Mouse (Mus musculus): ENCODE results near the gene Mlxipl. TPM values are rescaled to one million over a fixed set of nuclear protein-coding genes. Genes with fewer than 3 reads are reported as not detected.

The Mlxipl gene
- polyA plus RNA-seq, 2 experiments: 6.6 to 18.5 TPM

DNA sequence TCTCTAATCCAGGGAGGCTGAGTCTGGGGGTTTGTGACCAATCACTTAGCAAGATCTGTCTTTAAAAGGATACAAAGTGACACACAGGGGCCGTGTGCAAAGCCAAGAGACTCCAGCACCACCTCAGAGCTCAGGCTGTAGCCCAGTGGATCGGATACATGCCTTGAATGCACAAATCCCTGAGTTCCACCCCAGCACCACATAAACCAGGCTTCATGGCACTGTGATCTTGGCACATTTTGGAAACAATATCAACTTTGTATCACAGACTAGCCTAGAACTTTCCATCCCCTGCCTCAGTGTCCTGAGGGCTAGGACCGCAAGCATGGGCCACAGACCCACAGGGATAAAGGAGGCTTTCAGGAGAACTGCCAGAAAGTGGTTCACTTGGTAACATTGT is 23.7 kb upstream of the Mlxipl start:
- whole genome bisulfite sequencing (ENCODE audit: insufficient replicate concordance): 75% methylated on average over 3 of the region's 3 CpGs
- no peak for ATAC-seq (ENCODE audit: insufficient read depth)
- TF ChIP-seq EP300 (IDR thresholded peaks at IDR 0.05; ENCODE audit: low read depth): no peak
- TF ChIP-seq CTCF (IDR thresholded peaks at IDR 0.05; ENCODE audit: low read depth): no peak
- Histone ChIP-seq H3K9ac (replicated peaks) (no peak overlapping the region), H3K4me1 (replicated peaks; ENCODE audit: control insufficient read depth in 2 of 2, insufficient read depth in 2 of 2, low read length in 1 of 2) (peaks cover 16 to 20% of the 10 kb centered on the region in 2 experiments), H3K4me2 (ENCODE audit: low read depth) (0 out of 2 replicates have a peak overlapping the region, but pooled peaks have one; percentile 93), H3K27me3 (ENCODE audit: control insufficient read depth, insufficient read depth, low read length) (no peaks in the 10 kb centered on the region), H3K27ac (no peak overlapping the region), H3K4me3 (ENCODE audit: insufficient read depth in 1 of 2, low read depth in 2 of 2, low read length in 2 of 2) (no peak overlapping the region), H3K9me3 (ENCODE audit: control insufficient read depth, low read length) (no peaks in the 10 kb centered on the region), H3K36me3 (replicated peaks; ENCODE audit: control insufficient read depth, insufficient read depth, low read depth) (no peaks in the 10 kb centered on the region; the same call in 1 of the 2 replicates)
- DNase-seq (ENCODE audit: low read depth in 3 of 3, low spot score in 3 of 3): no peak

DNA sequence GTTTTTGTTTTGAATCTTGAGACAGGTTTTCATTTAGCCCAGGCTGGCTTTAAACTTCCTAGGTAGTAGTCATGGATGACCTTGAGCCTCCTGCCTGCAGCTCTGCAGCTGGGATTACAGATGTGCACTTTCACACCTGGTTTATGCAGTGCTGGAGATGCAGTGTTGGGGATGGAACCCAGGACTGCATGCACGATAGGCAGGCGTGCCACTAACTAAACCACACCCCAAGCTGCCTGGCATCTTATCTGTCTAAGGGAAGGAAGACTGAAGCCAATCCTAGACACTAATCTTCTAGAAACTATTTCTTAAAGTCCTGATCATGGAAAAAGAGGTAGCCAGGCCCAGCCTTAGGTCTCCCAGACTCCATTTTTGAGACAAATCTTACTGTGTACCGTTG is 19.2 kb upstream of the Mlxipl start:
- Histone ChIP-seq H3K4me1 (replicated peaks; ENCODE audit: control insufficient read depth in 2 of 2, insufficient read depth in 2 of 2, low read length in 1 of 2) (peaks cover 7 to 14% of the 10 kb centered on the region in 2 experiments), H3K27me3 (ENCODE audit: control insufficient read depth, insufficient read depth, low read length) (no peaks in the 10 kb centered on the region), H3K27ac (no peak overlapping the region), H3K4me3 (ENCODE audit: insufficient read depth in 1 of 2, low read depth in 2 of 2, low read length in 2 of 2) (no peak overlapping the region), H3K4me2 (ENCODE audit: low read depth) (no peak overlapping the region), H3K9ac (replicated peaks) (no peak overlapping the region), H3K9me3 (ENCODE audit: control insufficient read depth, low read length) (no peaks in the 10 kb centered on the region), H3K36me3 (replicated peaks; ENCODE audit: control insufficient read depth, insufficient read depth, low read depth) (no peaks in the 10 kb centered on the region)
- no peak for TF ChIP-seq EP300 (IDR thresholded peaks at IDR 0.05; ENCODE audit: low read depth)
- TF ChIP-seq CTCF (IDR thresholded peaks at IDR 0.05; ENCODE audit: low read depth): no peak
- WGBS (ENCODE audit: insufficient replicate concordance): 38% methylated on average over 3 of the region's 3 CpGs
- DNase-seq (ENCODE audit: low read depth in 3 of 3, low spot score in 3 of 3): peak in 1 of 3 experiments; percentile 18
- ATAC-seq (ENCODE audit: insufficient read depth): peak; percentile 49; the same call in 1 of the 2 replicates

GRCm38 (mm10) chr5:135072061-135072460 is 17.6 kb upstream of the Mlxipl start:
- peaks cover 7 to 9% of the 10 kb centered on the region in 2 experiments for H3K4me1 ChIP-seq (replicated peaks; ENCODE audit: control insufficient read depth in 2 of 2, insufficient read depth in 2 of 2, low read length in 1 of 2)
- no peak overlapping the region for H3K4me3 ChIP-seq (ENCODE audit: insufficient read depth in 1 of 2, low read depth in 2 of 2, low read length in 2 of 2)
- TF ChIP-seq EP300 (IDR thresholded peaks at IDR 0.05; ENCODE audit: low read depth) (no peak), CTCF (IDR thresholded peaks at IDR 0.05; ENCODE audit: low read depth) (no peak)
- H3K4me2 ChIP-seq (ENCODE audit: low read depth): no peak overlapping the region
- H3K9ac ChIP-seq (replicated peaks): no peak overlapping the region
- no peak for DNase-seq (ENCODE audit: low read depth in 3 of 3, low spot score in 3 of 3)
- ATAC-seq (ENCODE audit: insufficient read depth): no peak
- no peaks in the 10 kb centered on the region for H3K27me3 ChIP-seq (ENCODE audit: control insufficient read depth, insufficient read depth, low read length)
- H3K36me3 ChIP-seq (replicated peaks; ENCODE audit: control insufficient read depth, insufficient read depth, low read depth): no peaks in the 10 kb centered on the region
- H3K9me3 ChIP-seq (ENCODE audit: control insufficient read depth, low read length): no peaks in the 10 kb centered on the region
- no peak overlapping the region for H3K27ac ChIP-seq
- WGBS (ENCODE audit: insufficient replicate concordance): 73% methylated on average over 2 of the region's 2 CpGs

DNA sequence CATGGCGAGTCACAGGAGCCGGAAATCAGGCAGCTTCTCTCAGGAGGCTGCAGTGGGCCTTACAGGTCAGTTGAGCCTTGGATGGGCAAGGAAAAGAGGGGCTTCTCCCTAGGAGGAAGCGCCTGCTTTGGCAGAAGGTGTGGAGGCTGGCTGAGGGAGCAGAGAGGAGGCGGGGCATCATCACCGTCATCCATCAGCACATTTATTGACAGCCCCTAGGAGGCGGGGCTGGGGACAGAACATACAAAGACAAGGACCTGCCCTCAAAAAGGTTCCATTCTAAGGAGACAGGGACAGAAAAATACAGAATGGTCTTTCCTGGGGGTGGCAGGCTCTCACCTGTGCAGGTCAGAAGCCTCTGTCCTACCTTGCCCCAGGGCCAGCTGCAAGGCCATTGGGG is 17.0 kb upstream of the Mlxipl start:
- ATAC-seq (ENCODE audit: insufficient read depth): no peak
- H3K36me3 ChIP-seq (replicated peaks; ENCODE audit: control insufficient read depth, insufficient read depth, low read depth): no peaks in the 10 kb centered on the region
- H3K9ac ChIP-seq (replicated peaks): no peak overlapping the region
- H3K9me3 ChIP-seq (ENCODE audit: control insufficient read depth, low read length): no peaks in the 10 kb centered on the region
- WGBS (ENCODE audit: insufficient replicate concordance): 48% methylated on average over 6 of the region's 6 CpGs
- no peak for DNase-seq (ENCODE audit: low read depth in 3 of 3, low spot score in 3 of 3)
- peaks cover 7 to 9% of the 10 kb centered on the region in 2 experiments for H3K4me1 ChIP-seq (replicated peaks; ENCODE audit: control insufficient read depth in 2 of 2, insufficient read depth in 2 of 2, low read length in 1 of 2)
- no peak overlapping the region for H3K4me3 ChIP-seq (ENCODE audit: insufficient read depth in 1 of 2, low read depth in 2 of 2, low read length in 2 of 2)
- H3K27ac ChIP-seq: no peak overlapping the region
- no peak for TF ChIP-seq CTCF (IDR thresholded peaks at IDR 0.05; ENCODE audit: low read depth)
- no peak for TF ChIP-seq EP300 (IDR thresholded peaks at IDR 0.05; ENCODE audit: low read depth)
- no peaks in the 10 kb centered on the region for H3K27me3 ChIP-seq (ENCODE audit: control insufficient read depth, insufficient read depth, low read length)
- H3K4me2 ChIP-seq (ENCODE audit: low read depth): no peak overlapping the region

DNA sequence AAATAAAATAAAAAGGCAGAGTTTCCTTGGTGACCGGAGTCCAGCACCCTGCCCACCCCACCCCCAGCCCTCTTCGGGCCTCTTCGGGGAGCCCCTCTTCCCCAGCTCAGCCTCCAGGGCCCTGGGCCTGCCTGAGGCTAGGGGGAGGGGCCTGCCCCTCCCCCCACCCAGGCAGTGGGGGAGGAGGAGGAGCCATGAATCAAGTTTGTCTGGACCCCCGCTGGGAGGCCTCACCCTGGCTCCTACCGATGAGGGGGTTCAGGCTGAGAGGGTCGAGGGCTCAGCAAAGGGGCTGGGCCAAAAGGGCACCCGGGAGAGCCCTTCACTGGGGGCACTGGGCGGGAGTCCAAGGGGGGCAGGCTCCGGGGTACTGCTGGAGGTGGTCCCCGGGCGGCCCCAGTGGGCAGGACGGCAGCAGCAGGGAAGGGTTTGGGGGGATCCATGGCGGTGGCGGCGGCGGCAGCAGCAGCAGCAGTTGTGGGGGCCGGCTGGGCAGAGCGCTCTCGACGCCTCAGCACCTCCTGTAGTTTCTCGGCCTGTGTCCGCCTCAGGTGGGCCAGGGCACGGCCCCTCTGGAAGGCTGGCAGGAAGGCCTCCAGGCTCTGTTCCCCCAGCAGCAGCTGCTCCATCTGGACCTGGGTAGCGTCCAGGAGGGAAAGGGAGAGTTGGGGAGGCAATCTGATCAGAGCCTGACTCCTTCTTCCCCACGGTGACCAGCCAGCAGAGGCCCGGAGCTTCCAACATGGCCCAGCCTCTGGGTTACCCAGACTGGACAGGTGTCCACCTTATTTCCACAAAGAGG is 16.1 kb upstream of the Mlxipl start:
- Histone ChIP-seq H3K4me3 (ENCODE audit: insufficient read depth in 1 of 2, low read depth in 2 of 2, low read length in 2 of 2) (no peak overlapping the region), H3K9me3 (ENCODE audit: control insufficient read depth, low read length) (no peaks in the 10 kb centered on the region), H3K4me1 (replicated peaks; ENCODE audit: control insufficient read depth in 2 of 2, insufficient read depth in 2 of 2, low read length in 1 of 2) (peaks cover 7 to 11% of the 10 kb centered on the region in 2 experiments), H3K27ac (no peak overlapping the region), H3K36me3 (replicated peaks; ENCODE audit: control insufficient read depth, insufficient read depth, low read depth) (no peaks in the 10 kb centered on the region), H3K4me2 (ENCODE audit: low read depth) (no peak overlapping the region), H3K27me3 (ENCODE audit: control insufficient read depth, insufficient read depth, low read length) (no peaks in the 10 kb centered on the region), H3K9ac (replicated peaks) (no peak overlapping the region)
- ATAC-seq (ENCODE audit: insufficient read depth) (no peak), DNase-seq (ENCODE audit: low read depth in 3 of 3, low spot score in 3 of 3) (no peak)
- 40% methylated on average over 26 of the region's 26 CpGs for WGBS (ENCODE audit: insufficient replicate concordance)
- no peak for TF ChIP-seq CTCF (IDR thresholded peaks at IDR 0.05; ENCODE audit: low read depth)
- no peak for TF ChIP-seq EP300 (IDR thresholded peaks at IDR 0.05; ENCODE audit: low read depth)
